Mouse (Mus musculus): Measurements from ENCODE around the gene Elp5.
"Not testable (repeated sequence)": the region's sequence is repeated elsewhere in the genome, so short reads cannot be mapped to it uniquely, and the experiment has no call there.

The Elp5 gene

DNA sequence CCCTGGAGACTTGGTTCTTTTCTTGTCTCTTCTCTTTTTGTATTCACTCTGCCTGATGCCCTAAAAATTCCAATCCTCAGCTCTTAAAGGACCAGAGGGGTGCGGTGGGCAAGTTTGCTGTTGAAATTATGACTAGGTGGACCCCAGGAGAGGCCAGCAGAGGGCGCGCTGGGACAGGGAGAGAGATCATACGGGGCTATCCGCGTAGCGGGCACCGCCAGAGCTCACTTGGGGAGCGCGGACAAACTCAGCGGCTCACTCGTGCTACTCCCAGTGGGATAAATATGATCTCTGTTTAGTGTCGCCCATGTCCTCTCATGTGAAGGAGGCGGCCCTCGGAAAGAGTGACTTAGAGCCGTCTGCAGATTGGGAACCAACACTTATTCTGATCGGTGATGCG is 48.1 kb downstream of the Elp5 start:
- DNase-seq (ENCODE audit: low read depth): peak; percentile 95

DNA sequence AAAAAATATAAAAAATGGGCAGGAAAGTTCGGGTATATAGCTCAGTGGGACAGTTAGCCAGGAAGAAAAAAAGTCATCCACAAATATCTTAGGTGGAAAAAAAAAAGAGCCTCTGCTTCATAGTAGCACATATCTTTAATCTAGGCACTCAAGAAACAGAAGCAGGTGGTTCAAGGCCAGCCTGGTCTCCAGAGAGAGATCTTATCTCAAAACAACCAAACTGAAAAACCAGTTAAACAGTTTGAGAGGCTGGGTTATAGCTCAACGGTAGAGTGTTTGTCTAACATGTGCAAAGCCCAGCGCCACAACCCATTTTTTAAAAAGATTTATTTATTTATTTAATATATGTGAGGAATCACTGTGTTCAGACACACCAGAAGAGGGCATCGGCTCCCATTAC is 49.3 kb downstream of the Elp5 start:
- DNase-seq (ENCODE audit: low read depth): no peak

DNA sequence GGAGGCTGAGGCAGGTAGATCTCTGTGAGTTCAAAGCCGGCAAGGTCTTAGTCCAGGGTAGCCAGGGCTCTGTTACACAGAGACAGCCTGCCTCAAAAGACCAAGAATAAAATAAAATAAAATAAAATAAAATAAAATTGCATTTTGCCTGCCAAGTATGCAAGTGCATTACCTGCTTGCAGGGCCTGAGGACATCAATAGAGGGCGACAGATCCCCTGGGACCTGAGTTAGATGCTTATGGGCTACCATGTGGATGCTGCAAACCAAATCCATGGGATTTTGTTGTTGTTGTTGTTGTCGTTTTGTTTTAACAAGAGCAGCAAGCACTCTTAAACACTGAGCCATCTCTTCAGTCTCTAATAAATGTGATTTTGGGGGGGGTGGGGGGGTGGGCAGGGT is 50.1 kb downstream of the Elp5 start:
- DNase-seq (ENCODE audit: low read depth): no peak

DNA sequence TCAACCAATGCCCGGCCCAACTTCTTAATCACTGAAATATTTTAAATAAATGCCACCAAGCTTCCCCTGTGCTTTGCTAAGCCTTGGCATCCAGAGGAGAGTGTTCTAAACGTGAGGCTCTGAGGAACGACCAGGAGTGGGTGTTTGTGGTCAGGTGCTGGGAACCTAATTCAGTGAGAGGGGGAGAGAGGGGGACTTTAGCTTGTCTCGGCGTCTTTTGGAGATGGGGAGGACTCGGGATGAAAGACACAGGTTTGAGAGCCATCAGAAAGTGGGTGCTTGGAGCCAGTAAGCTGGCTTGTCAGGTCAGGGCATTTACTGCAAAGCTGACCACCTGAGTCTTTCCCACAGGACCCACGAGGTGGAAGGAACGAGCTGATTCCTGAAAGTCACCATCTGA is 50.5 kb downstream of the Elp5 start:
- DNase-seq (ENCODE audit: low read depth): no peak

DNA sequence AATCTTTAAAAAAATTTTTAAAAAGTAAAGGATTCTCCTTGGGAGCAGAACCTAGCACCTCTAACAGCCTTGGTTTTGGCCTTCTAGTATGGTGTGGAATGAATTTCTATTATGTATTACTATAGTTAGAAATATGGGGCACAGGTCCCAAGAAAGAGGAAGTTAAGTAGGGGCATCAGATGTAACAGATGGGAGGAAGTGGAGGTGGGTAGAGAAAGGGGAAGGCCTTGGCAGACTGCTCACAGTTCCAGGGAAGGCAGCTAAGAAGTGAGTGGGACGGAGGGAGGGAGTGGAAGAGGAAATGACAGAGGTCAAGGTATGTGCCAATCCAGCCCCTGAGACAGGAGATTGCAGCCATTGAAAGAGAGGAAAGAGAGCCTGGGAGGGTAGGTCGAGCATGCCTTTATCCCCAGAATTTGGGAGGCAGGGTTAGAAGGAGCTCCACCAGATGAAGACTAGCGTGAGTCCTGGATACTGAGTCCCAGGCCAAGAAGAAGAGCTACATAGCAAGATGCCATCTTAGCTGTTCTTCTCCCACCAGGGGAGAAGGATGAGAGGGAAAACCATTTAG is 51.3 kb downstream of the Elp5 start:
- DNase-seq (ENCODE audit: low read depth): no peak

DNA sequence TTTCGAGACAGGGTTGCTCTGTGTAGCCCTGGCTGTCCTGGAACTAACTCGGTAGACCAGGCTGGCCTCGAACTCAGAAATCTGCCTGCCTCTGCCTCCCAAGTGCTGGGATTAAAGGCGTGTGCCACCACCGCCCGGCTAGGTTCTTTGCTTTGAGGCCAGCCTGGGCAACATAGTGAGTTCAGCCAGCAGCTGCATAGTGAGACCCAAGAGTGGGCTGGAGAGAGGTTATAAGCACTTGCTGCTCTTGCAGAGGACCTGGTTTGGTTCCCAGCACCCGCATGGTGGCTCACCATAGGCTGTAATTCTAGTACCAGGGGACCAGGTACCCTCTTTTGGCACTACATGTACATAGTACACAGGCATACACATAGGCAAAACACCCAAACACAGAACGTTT is 52.1 kb downstream of the Elp5 start:
- not testable (repeated sequence) for DNase-seq (ENCODE audit: low read depth)

DNA sequence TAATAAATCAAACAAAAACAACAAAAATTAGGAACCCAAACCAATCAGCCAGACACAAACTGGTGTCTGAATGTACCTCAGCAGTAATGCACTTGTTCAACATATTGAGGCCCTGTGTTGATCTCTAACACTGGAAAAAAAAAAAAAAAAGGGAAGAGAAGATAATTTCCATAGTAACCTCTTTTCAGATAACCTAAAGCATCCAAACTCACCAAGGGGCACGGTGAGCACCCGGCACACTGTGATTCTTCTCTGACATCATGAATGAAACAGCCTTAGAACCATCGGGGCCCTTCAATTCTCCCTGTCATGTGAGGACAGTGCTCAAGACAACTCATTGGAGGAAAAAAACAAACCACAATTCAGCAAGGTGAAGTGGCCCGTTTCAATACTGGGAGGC is 52.6 kb downstream of the Elp5 start:
- DNase-seq (ENCODE audit: low read depth): no peak

DNA sequence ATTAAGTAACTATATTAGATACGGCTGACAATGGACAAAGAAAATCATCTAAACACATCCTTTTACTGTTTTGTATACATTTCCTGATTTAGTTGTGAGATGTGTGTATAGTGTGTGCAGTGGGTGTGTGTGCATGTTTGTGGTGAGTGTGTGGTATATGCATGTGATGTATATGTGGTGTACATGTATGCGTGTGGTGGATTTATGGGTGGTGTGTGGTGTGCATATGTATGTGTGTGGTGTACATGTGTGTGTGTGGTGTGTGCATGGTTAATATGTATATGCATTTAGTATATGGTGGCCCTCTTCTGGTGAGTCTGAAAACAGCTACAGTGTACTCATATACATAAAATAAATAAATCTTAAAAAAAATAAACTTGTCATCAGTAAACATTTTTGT is 54.8 kb downstream of the Elp5 start:
- no peak for DNase-seq (ENCODE audit: low read depth)

DNA sequence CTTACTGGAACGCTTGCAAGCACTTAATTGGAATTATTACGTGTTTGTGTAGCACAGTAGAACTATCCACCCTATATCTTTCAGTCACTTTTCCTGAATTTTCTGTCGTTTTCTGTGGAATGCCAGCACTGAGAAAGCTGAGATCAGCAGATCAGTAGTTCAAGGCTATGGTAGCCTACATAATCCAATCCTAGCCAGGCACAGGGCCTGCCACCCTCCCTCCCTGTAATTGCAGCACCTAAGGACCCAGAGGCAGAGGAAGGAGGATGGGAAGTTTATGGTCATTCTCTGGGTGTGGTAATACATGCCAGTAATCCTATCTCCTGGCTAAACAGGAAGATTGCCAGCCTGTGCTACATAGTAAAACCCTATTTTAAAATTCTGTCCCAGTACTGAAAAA is 59.5 kb downstream of the Elp5 start:
- peak; percentile 18 for DNase-seq (ENCODE audit: low read depth)

DNA sequence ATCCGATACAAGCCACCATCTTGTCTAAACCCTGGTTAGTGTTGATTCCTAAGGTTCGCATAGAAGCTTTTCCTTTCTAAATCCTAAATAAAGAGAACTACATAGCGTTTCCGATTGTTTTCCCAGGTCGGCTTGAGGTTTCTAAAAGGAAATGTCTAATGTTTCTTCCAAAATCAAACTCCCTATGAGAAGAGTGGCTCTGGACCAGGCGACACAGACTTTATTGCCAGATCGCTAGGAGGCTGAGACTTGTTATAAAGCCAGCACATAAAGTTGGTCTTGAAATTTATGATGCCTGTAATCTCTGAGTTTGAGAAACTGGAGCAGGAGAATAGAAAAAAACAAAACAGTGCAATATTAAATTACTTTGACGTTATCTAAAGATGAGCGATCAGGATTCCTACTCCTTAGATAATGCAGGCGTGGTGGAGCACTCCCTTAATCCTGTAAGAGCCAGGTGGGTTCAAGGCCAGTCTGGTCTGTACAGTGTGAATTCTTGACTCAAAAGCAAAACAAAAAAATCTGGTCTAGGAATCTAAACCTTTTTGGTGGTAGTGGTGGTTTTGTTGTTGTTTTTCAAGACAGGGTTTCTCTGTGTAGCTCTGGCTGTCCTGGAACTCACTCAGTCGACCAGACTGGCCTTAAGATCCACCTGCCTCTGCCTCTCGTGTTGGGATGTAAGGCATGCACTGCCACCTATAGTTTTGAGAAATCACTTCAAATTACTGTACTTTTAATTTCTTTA is 60.1 kb downstream of the Elp5 start:
- DNase-seq (ENCODE audit: low read depth): peak; percentile 44

DNA sequence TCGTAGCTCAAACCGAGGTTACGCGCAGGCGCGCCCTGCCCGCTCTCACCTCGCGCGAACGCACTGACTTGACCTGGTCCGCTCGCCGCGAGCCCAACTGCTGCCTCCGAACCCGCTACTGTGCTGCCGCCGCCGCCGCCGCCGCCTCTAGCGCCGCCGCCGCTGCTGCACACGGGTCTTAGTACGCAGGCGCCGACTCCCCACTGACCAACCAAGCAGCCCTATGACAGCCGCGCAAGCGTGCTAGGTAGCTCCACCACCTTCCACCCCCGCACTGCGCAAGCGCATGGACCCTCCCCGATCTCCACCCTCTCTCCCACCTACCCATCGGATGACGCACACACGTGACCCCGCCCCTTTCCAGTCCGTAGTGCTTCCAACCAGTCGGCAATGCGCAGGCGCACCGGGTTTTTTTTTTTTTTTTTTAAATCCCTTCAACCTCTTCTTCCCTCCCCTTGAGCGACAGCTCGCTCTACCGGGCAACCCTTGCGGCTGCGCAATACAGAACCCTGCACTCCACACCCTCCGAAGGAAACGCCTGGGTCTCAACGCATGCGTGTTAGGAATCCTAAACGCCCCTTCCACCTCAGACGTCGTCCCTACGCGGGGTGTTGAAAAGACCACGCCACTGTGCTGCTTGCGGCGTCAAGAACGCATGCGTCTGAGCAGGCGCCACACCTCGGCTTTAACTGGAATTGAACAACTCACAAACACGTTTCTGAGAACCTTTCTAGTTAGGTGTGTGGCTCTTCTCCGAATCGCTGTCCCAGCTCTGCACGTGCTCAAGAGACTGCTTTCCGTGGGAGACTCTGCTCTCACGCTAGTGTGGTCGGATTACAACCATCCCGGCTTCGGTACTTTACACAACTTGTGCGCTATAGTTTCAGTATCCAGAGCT is 61.0 kb downstream of the Elp5 start, which contains the start of gene Eif5a:
Gene Eif5a (minus strand): TSS at position 845 of the 898 bp plus-strand sequence.
- DNase-seq (ENCODE audit: low read depth): peak; percentile 100

DNA sequence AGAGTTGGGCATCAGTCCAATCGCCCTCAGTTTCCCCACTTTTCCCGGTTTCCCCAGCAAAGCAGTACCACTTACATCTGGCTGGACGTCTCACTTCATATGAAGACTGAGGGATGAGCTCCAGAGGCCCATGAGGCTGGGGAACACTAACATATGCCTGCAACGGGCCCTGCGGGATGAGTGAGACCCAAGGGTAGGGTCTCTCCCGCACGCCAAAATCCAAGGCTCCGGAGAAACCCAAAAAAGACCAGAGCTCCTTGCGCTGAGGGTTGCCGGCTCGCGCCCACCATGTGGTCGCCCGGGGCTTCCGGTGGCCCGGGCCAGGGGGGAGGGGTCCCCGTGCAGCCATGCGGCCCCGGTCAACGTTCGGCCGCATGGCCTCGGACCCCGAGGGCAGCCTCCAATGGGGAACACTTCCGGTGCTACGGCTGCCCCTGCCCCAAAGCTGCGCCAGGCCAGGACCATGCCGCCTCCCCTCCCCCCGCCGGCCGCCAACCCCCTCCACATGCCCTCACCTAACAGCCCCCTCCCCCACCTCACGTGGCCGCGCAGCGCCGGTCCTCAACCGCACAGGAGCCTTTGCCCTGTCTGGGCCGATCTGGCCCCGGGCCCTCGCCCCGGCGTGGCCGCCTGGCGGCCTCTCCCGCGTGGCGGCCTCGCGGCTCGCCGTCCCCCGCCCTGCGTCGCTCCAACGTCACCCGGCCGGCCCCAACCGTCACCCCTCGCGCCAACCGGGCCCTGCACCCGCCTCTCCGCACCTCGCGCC is 61.9 kb downstream of the Elp5 start:
- DNase-seq (ENCODE audit: low read depth): peak; percentile 54

DNA sequence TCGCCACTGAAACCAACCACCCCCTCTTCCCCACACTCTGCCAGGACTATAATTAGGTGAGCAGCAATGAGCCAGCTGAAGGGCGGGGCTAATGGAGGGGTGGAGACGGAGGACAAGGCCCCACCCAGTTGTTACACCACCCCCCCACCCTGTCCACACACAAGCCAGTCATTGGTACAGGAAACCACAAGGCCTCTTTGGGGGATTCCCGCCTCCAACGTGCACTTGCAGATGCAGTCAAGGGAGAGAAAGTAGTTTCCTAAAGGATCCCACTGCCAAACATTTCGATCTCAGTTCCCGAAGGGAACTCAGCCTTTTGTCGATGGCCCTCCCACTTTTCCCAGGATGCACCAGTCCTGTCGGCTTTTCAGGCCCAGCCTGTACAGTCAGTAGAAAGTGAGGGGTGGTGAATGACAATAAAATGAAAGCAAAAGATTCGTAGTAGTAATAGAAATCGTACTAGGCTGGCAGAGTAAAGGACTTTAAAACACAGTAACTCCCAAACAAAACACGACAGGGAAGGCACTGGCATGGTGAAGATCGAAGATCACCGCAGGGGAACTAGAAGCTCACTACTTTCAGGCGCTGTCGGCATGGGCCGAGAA is 62.6 kb downstream of the Elp5 start:
- peak; percentile 95 for DNase-seq (ENCODE audit: low read depth)

DNA sequence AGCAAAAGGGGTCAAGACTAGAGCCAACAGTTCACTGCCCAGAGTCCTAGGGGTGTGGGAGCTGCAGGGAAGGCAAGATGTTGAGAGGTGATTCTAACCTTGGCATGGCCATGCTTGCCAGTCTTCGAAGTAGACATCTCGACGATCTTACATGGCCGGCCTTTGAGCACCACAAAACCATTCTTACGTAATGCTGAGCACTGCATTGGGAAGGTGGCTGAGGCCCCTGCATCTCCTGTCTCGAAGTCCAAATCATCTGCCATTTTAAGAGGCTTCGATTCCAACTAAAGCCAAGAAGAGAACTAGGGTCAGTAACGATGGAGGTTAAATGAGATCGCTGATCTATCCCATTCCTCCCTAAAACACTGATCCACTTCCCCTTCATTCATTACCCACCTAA is 63.3 kb downstream of the Elp5 start:
- no peak for DNase-seq (ENCODE audit: low read depth)
